Comparison of ENCODE assay signal across 8 mouse cellular contexts in genomic region chr7:112679513-112680245, GRCm38 (mm10). TPM values are rescaled to one million over a fixed set of nuclear protein-coding genes. Genes with fewer than 3 reads are reported as not detected.
DNase-seq lines count a peak whose midpoint lies in the region; ATAC-seq and TF ChIP-seq lines count a peak whose summit lies in the region.

No protein-coding gene starts in this region.

- peak; percentile 84 for DNase-seq in 3134 (ENCODE audit: extremely low read depth, insufficient read length, low spot score)
- DNase-seq in adrenal gland, adult 8-10 months, result peak; percentile 71
- peak; percentile 78 to 84 for DNase-seq in heart, adult 18-20 months
- peak; percentile 74 for DNase-seq in kidney, adult 11 months

- TF ChIP-seq CTCF in testis, adult 2 months (IDR thresholded peaks at IDR 0.05; ENCODE audit: control insufficient read depth, insufficient read depth, insufficient replicate concordance, low read depth, low read length), result no peak

- WGBS in embryonic facial prominence, embryonic 12.5 days, result 1% methylated on average over 65 of the region's 95 CpGs
- WGBS in limb, embryonic 12.5 days, result under 1% methylated on average over 93 of the region's 95 CpGs
- under 1% methylated on average over 69 of the region's 95 CpGs for WGBS in midbrain, embryonic 15.5 days

- peak overlapping the region; percentile 97 for H3K27ac ChIP-seq in embryonic facial prominence, embryonic 12.5 days
- H3K27ac ChIP-seq in limb, embryonic 12.5 days, result peak overlapping the region; percentile 96
- H3K27ac ChIP-seq in midbrain, embryonic 15.5 days, result peak overlapping the region; percentile 78
- H3K27ac ChIP-seq in testis, adult 2 months (ENCODE audit: control insufficient read depth, insufficient read depth, low read depth, low read length), result peak overlapping the region; percentile 64; the same call in 1 of the 2 replicates

- H3K9ac ChIP-seq in embryonic facial prominence, embryonic 12.5 days, result peak overlapping the region; percentile 95
- peak overlapping the region; percentile 95 for H3K9ac ChIP-seq in limb, embryonic 12.5 days (replicated peaks)
- peak overlapping the region; percentile 52 for H3K9ac ChIP-seq in midbrain, embryonic 15.5 days

- peaks cover 32% of the 10 kb centered on the region for H3K4me1 ChIP-seq in embryonic facial prominence, embryonic 12.5 days
- H3K4me1 ChIP-seq in limb, embryonic 12.5 days (replicated peaks), result peaks cover 34% of the 10 kb centered on the region
- peaks cover 46% of the 10 kb centered on the region for H3K4me1 ChIP-seq in midbrain, embryonic 15.5 days
- peaks cover 4% of the 10 kb centered on the region; the same call in 1 of the 2 replicates for H3K4me1 ChIP-seq in testis, adult 2 months (ENCODE audit: control insufficient read depth, insufficient read depth, low read length)

- H3K4me3 ChIP-seq in embryonic facial prominence, embryonic 12.5 days, result peak overlapping the region; percentile 94
- H3K4me3 ChIP-seq in limb, embryonic 12.5 days (replicated peaks), result peak overlapping the region; percentile 91
- peak overlapping the region; percentile 68 for H3K4me3 ChIP-seq in midbrain, embryonic 15.5 days
- peak overlapping the region; percentile 90 for H3K4me3 ChIP-seq in testis, adult 2 months (ENCODE audit: control insufficient read depth, low read depth, low read length)

- no peaks in the 10 kb centered on the region for H3K9me3 ChIP-seq in embryonic facial prominence, embryonic 12.5 days
- peaks cover 6% of the 10 kb centered on the region for H3K9me3 ChIP-seq in limb, embryonic 12.5 days
- H3K9me3 ChIP-seq in midbrain, embryonic 15.5 days, result no peaks in the 10 kb centered on the region

- H3K36me3 ChIP-seq in embryonic facial prominence, embryonic 12.5 days, result no peaks in the 10 kb centered on the region
- H3K36me3 ChIP-seq in limb, embryonic 12.5 days, result no peaks in the 10 kb centered on the region
- no peaks in the 10 kb centered on the region for H3K36me3 ChIP-seq in midbrain, embryonic 15.5 days (replicated peaks)
- no peaks in the 10 kb centered on the region for H3K36me3 ChIP-seq in testis, adult 2 months (ENCODE audit: control insufficient read depth, insufficient read depth, low read length)

- ATAC-seq in embryonic facial prominence, embryonic 12.5 days (ENCODE audit: insufficient number of reproducible peaks, insufficient read depth, low FRiP score, low TSS enrichment), result peak; percentile 43
- peak; percentile 49 for ATAC-seq in limb, embryonic 12.5 days (ENCODE audit: insufficient number of reproducible peaks, insufficient read depth, low FRiP score, low TSS enrichment, low read depth)
- ATAC-seq in midbrain, embryonic 15.5 days (replicated peaks), result peak; percentile 65

- H3K27me3 ChIP-seq in embryonic facial prominence, embryonic 12.5 days, result no peaks in the 10 kb centered on the region
- 0 out of 2 replicates have a peak, but pooled peaks cover 4% of the 10 kb centered on the region for H3K27me3 ChIP-seq in limb, embryonic 12.5 days
- H3K27me3 ChIP-seq in midbrain, embryonic 15.5 days (replicated peaks), result 0 out of 2 replicates have a peak, but pooled peaks cover 3% of the 10 kb centered on the region
- no peaks in the 10 kb centered on the region; the same call in 1 of the 2 replicates for H3K27me3 ChIP-seq in testis, adult 2 months (ENCODE audit: control insufficient read depth, insufficient read depth, low read length)

- TF ChIP-seq POLR2A in testis, adult 2 months (IDR thresholded peaks at IDR 0.05; ENCODE audit: control insufficient read depth, low read depth, low read length), result no peak

- peak overlapping the region; percentile 81 for H3K4me2 ChIP-seq in embryonic facial prominence, embryonic 12.5 days (replicated peaks)
- peak overlapping the region; percentile 85 for H3K4me2 ChIP-seq in limb, embryonic 12.5 days
- peak overlapping the region; percentile 98 for H3K4me2 ChIP-seq in midbrain, embryonic 15.5 days

RNA-seq across cellular contexts. Expression of gene Tead1, which starts 0.6 kb away (rescaled TPM):
- total RNA-seq in adrenal gland, adult 8-10 months (2022), result 10 to 100 TPM; 73.4 to 82.7 (median 78.7) TPM
- polyA plus RNA-seq in embryonic facial prominence, embryonic 12.5 days (2016; fragmentation: Nextera tagmentation; extraction: Ambion mirVana), result 32.8 and 40.0 TPM in 2 replicates
- total RNA-seq in heart, adult 18-20 months (2021), result 100 to 1,000 TPM; 152 to 155 TPM
- polyA plus RNA-seq in limb, embryonic 12.5 days (2016; fragmentation: Nextera tagmentation; extraction: Ambion mirVana), result 28.7 and 43.6 TPM in 2 replicates
- polyA plus RNA-seq in midbrain, embryonic 15.5 days (2015; fragmentation: Nextera tagmentation; extraction: Ambion mirVana), result 13.4 and 15.0 TPM in 2 replicates
- polyA plus RNA-seq in testis, adult 2 months (2012; rRNA removed), result 2.1 and 2.3 TPM in 2 replicates

Comparison
In these comparisons a context has a peak if more than half of its experiments do, and no peak if none do; other contexts are left out.
1. Peak in every context shown above with its lines: DNase-seq, ATAC-seq, H3K4me3 ChIP-seq and H3K27ac ChIP-seq.